Mouse (Mus musculus): ENCODE data around the gene Ptprb. TPM values are rescaled to one million over a fixed set of nuclear protein-coding genes. Genes with fewer than 3 reads are reported as not detected.

Ptprb gene
- polyA plus RNA-seq, 1 experiment from 2014 or later, result not detected

DNA sequence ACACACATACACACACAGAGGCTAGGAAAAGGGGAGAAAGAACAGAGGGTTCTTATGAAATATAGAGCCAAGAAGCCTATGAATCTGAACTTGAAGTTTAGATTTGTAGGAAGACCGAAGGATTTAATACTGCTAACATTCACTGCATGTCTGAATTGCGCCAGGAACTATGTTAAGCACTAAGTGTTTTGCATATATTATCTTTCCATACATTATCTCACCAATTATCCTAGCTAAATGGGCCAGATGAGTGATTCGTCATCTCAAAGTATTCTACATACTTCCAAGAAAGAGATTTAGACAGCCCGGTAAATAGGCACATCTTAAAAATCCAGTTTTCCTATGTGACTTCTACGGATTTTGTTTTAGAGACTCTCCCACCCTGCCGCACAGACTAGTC, 129.7 kb downstream of the Ptprb start:
- no peak overlapping the region for H3K27ac ChIP-seq
- H3K36me3 ChIP-seq (ENCODE audit: inconsistent target), result no peaks in the 10 kb centered on the region
- WGBS (ENCODE audit: missing documents), result 93% methylated on average over 4 of the region's 6 CpGs
- H3K4me3 ChIP-seq (ENCODE audit: inconsistent target), result no peak overlapping the region
- H3K79me2 ChIP-seq (ENCODE audit: inconsistent target), result no peaks in the 10 kb centered on the region

DNA sequence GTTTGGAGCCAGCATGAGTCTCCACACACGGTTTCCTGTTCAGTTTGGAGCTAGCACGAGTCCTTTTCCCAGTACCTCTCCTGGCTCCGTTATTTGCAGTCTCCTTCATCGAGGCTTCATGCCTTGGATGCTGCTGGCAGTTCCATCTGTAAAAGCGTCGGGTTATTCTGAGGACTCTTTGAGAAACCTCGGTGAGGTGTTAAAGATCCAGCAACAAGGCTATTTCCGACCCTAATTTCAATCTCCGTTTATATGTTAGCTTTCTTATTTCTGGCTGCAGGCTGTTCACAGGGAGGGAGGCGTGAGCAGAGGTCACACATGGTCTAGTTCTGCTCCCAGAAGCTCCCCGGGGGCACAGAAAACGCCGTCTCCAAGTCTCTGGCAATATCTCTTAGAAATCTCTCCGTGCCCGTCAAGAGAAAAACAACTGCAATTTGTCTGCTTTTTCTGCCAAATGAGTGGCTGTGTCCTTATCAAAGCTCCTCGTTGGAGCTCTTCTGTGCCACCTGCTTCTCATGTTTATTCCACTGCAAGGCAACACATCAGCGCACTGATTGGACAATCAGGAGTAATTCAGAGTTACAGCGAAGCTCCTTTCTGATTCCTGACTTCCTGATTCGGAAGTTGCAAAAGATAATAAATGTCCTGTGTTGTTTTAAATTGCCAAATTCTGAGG, 132.5 kb downstream of the Ptprb start:
- Histone ChIP-seq H3K79me2 (ENCODE audit: inconsistent target) (no peaks in the 10 kb centered on the region), H3K27ac (no peak overlapping the region), H3K4me3 (ENCODE audit: inconsistent target) (no peak overlapping the region), H3K36me3 (ENCODE audit: inconsistent target) (no peaks in the 10 kb centered on the region)
- 70% methylated on average over 19 of the region's 19 CpGs for WGBS (ENCODE audit: missing documents)

DNA sequence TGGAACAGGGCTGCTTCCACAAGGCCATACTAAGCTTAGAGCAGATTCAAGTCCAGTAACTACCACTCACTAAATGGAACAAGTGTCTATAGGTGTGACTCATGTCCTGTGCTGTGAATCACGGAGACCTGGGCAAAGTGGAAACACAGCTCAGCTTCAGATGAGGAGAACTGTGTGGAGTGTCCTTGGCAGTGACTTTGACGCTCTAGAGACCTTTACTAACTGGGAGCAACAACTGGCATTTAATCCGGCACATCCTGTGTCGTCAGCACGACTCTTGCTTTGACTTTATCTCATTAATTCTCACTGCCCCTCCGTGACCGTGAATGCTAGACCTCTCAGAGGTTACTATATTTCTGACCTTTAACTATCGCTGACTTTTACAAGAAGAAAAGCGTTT, 135.5 kb downstream of the Ptprb start:
- Histone ChIP-seq H3K27ac (no peak overlapping the region), H3K4me3 (ENCODE audit: inconsistent target) (no peak overlapping the region), H3K36me3 (ENCODE audit: inconsistent target) (no peaks in the 10 kb centered on the region), H3K79me2 (ENCODE audit: inconsistent target) (no peaks in the 10 kb centered on the region)
- WGBS (ENCODE audit: missing documents), result 75% methylated on average over 9 of the region's 9 CpGs

DNA sequence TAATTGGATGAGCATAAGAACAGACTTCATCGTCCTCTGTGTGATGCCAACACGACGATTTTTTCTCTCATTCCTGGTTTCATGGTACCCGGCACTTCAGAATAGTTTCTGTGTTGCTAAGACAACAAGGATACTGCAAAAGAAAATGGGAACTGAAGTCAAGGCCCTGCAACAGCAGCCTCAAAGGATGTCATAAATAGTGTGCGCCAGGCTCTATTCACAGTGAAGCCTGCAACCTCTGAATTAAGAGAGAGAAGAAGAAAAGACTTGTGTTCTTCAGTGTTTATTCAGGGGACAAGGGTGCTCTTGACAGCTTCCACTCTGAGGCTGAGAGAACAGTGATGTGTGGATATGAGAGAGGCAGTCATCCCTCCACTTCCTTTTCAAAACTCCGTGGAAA, 140.8 kb downstream of the Ptprb start:
- H3K27ac ChIP-seq, result no peak overlapping the region
- no peak overlapping the region for H3K4me3 ChIP-seq (ENCODE audit: inconsistent target)
- 71% methylated on average over 6 of the region's 6 CpGs for WGBS (ENCODE audit: missing documents)
- H3K79me2 ChIP-seq (ENCODE audit: inconsistent target), result no peaks in the 10 kb centered on the region
- no peaks in the 10 kb centered on the region for H3K36me3 ChIP-seq (ENCODE audit: inconsistent target)

DNA sequence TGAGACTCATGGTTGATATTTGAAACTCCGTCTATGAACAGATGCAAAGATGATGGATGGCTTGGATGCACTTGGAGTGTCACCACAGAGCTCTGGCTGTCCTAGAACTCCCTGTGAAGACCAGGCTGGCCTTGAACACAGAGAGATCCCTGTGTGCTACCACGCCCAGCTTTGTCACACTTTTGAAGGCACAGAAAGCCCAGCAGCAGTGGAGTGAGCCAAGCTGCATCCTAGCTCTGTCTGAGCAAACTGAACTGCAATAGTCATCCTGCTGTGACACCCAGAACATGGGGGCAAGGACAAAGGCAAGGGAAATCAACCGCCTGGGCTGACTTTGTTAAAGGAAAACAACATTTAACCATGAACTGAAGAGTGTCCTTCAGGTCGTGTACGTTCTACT, 141.4 kb downstream of the Ptprb start:
- H3K27ac ChIP-seq, result no peak overlapping the region
- no peaks in the 10 kb centered on the region for H3K36me3 ChIP-seq (ENCODE audit: inconsistent target)
- no peaks in the 10 kb centered on the region for H3K79me2 ChIP-seq (ENCODE audit: inconsistent target)
- 74% methylated on average over 5 of the region's 5 CpGs for whole genome bisulfite sequencing (ENCODE audit: missing documents)
- no peak overlapping the region for H3K4me3 ChIP-seq (ENCODE audit: inconsistent target)

DNA sequence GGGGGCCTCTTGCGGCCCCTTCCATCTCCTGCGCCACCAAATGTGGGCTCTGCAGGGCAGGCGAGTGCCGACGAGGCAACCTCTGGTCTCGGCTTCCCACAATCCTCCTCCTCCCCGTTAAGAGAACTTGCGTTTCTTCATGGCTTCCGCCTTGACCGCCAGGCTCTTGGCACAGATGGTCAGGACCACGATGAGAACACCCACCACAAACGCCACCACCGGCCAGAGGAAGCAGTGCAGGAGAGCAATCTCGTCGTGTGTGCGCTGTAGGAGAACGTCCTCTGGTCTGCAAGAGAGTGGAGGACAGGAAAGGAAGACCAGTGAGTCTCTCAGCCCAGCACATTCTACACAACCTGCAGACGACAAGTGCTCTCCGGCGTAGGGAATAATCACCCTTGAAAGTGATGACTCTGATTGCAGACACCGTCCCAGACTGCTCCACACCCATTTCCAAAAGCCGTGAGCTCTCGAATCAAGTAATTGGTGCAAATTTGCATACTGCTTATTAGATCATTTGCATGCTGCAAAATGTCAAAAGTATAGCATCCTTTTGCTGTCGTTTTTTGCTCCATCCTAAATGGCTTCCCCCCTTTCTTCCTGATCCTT, 142.9 kb downstream of the Ptprb start:
- WGBS (ENCODE audit: missing documents), result 80% methylated on average over 23 of the region's 24 CpGs
- H3K79me2 ChIP-seq (ENCODE audit: inconsistent target), result no peaks in the 10 kb centered on the region
- H3K27ac ChIP-seq, result no peak overlapping the region
- H3K4me3 ChIP-seq (ENCODE audit: inconsistent target), result no peak overlapping the region
- no peaks in the 10 kb centered on the region for H3K36me3 ChIP-seq (ENCODE audit: inconsistent target)

DNA sequence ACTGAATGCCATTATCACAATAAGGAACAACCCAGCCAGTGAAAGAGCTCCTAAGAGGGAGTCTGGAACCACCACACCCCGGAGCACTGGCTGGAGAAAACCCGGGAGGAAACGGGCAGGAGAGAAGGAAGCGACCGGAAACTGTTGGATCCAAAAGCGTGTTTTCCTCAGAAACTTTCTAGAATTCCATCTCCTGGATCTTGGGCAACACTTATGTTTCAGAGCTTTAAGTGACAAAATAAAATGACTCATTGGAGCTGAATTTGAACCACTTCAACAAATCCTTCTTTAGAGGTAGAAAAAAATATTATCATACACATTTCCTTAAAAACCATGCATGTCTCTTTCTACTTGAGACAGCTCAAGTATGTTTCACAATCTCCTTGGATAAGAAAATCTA, 145.7 kb downstream of the Ptprb start:
- Histone ChIP-seq H3K4me3 (ENCODE audit: inconsistent target) (no peak overlapping the region), H3K27ac (no peak overlapping the region), H3K79me2 (ENCODE audit: inconsistent target) (no peaks in the 10 kb centered on the region), H3K36me3 (ENCODE audit: inconsistent target) (no peaks in the 10 kb centered on the region)
- 94% methylated on average over 6 of the region's 6 CpGs for WGBS (ENCODE audit: missing documents)

DNA sequence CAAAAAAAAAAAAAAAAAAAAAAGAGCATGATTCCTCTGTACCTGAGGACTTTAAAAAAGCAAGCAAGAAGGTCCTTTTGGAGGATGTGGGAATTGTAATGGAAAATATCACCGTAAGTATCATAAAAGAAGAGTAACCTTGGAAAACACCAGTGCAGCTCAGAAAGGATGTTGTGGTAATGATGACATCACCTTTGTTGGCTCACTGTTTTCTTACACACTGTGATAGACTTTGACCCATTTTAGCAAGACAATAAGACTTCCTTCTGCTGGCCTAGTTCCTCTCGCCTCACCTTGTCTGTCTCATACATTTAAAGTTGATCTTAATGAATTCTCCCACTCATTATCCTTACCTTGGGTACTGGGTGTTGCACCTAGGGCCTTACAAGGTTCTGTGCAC, 147.2 kb downstream of the Ptprb start:
- WGBS (ENCODE audit: missing documents), result 97% methylated on average over 2 of the region's 2 CpGs
- H3K4me3 ChIP-seq (ENCODE audit: inconsistent target), result no peak overlapping the region
- H3K36me3 ChIP-seq (ENCODE audit: inconsistent target), result no peaks in the 10 kb centered on the region
- no peaks in the 10 kb centered on the region for H3K79me2 ChIP-seq (ENCODE audit: inconsistent target)
- H3K27ac ChIP-seq, result no peak overlapping the region

DNA sequence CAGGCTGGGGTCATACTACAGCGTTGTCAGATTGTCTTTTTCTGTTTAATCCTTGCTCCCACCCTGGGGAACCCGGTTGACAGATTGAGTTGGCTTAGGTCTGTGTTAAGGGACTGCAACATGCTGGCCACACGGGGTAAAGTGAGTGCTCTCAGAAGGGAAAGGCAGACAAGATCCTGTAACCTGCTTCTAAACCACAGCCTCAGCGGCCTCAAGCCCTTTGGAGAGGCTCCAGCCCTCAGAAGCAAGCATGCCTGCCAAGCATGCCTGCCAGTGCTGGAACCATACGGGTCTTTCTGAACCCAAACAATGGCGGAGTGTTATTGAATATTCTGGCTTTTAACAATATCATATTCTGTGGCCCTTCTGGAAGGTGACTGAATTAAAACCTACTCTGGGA, 149.6 kb downstream of the Ptprb start:
- 84% methylated on average over 6 of the region's 6 CpGs for WGBS (ENCODE audit: missing documents)
- Histone ChIP-seq H3K36me3 (ENCODE audit: inconsistent target) (no peaks in the 10 kb centered on the region), H3K4me3 (ENCODE audit: inconsistent target) (no peak overlapping the region), H3K79me2 (ENCODE audit: inconsistent target) (no peaks in the 10 kb centered on the region), H3K27ac (no peak overlapping the region)

DNA sequence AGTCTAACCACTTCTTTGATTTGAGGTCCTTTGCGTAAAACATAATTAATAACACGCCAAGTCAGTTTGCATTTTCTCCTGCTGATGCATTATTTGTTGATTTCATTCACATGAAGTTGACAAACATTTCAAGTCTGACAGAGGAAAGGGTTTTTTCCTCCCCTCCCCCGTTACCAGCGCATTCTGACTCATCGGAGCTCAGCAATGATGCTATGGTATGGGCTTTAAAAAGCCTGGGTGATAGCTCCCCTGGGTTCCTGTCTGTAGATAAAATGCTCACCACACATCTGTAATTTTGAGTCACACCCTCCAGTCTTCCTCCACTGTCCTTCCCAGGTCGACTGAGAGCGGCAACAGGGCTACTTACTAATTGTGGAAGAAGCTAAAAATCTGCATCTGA, 150.9 kb downstream of the Ptprb start:
- Histone ChIP-seq H3K4me3 (ENCODE audit: inconsistent target) (no peak overlapping the region), H3K79me2 (ENCODE audit: inconsistent target) (no peaks in the 10 kb centered on the region), H3K27ac (no peak overlapping the region), H3K36me3 (ENCODE audit: inconsistent target) (no peaks in the 10 kb centered on the region)
- WGBS (ENCODE audit: missing documents), result 85% methylated on average over 7 of the region's 7 CpGs

DNA sequence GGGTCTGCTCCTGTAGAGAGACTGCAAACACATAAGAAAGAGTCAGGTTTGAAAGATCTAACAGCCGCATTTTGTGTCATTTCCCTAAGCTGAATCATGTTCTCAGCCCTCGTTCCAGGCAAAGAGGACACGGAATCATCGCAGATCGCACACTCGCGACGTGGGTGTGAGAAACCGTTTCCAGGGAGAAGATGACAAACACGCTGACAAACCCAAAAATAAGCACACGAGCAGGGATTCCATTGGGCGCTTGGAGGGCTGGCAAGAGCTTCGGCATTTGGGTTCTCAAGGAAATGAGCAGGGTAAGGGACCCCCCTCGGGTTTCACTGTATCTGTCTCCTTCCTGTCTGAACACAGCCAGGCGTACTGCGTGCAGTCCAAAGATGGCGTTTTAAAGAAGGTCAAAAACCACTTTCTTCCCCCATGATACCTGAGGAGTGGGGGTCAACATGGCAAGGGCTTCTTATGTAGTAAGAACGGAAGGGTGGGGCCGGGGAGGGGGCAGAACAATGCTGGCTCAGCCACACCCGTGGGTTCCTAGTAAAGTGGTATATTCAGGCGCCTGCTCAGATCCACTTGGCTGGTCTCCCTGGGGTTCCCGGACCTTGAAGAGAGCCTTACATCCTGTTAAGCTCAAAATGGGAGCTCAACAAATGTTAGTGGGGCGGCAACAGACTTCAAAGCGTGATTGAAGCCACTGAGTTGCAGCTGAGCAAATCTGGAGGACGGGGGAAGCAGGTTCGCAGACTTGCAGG, 152.9 kb downstream of the Ptprb start:
- WGBS (ENCODE audit: missing documents), result 92% methylated on average over 26 of the region's 26 CpGs
- no peaks in the 10 kb centered on the region for H3K79me2 ChIP-seq (ENCODE audit: inconsistent target)
- no peak overlapping the region for H3K4me3 ChIP-seq (ENCODE audit: inconsistent target)
- no peaks in the 10 kb centered on the region for H3K36me3 ChIP-seq (ENCODE audit: inconsistent target)
- H3K27ac ChIP-seq, result no peak overlapping the region

DNA sequence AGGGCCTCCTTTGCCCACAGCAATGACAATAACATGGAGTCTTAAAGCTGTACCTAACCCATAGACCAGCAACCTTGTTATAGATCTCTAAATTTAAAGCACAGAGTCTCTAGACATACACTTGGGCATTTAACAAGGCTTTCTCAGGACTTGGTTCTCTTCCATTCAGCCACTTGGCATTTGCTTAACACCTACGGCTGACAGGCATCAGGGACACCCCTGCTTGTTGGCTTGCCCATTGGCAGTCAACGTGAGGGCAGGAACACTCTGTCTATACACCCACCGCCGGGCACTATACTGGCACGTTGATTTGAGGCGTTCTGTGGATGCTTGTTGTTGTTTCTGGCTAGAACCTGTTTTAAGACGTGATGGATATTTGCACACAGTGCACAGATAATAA, 157.1 kb downstream of the Ptprb start:
- Histone ChIP-seq H3K36me3 (ENCODE audit: inconsistent target) (no peaks in the 10 kb centered on the region), H3K79me2 (ENCODE audit: inconsistent target) (no peaks in the 10 kb centered on the region), H3K4me3 (ENCODE audit: inconsistent target) (no peak overlapping the region), H3K27ac (no peak overlapping the region)
- 90% methylated on average over 7 of the region's 7 CpGs for WGBS (ENCODE audit: missing documents)

DNA sequence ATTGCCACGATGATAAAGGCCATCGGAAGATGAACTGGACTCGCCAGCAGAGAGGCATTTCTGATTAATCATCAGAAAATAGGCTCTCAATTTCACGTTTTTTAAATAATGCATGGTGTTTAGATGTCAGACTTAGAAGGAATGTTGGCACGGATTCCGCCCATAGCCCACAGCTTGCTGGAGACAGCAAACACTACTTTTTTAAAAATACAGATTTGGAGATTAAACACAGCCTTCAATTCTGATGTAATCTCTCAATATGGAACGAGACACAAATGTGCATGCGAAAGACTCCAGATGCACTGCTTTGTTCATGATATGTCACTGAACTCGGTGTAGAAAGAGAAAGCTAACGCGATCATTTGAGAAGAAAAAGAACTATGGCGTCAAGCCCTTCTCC, 160.1 kb downstream of the Ptprb start:
- WGBS (ENCODE audit: missing documents), result 91% methylated on average over 12 of the region's 12 CpGs
- Histone ChIP-seq H3K27ac (no peak overlapping the region), H3K36me3 (ENCODE audit: inconsistent target) (no peaks in the 10 kb centered on the region), H3K4me3 (ENCODE audit: inconsistent target) (no peak overlapping the region), H3K79me2 (ENCODE audit: inconsistent target) (no peaks in the 10 kb centered on the region)

Data from macrophage (primary cell).